Comparison of ENCODE assay signal across 13 mouse cellular contexts in the genomic region with DNA sequence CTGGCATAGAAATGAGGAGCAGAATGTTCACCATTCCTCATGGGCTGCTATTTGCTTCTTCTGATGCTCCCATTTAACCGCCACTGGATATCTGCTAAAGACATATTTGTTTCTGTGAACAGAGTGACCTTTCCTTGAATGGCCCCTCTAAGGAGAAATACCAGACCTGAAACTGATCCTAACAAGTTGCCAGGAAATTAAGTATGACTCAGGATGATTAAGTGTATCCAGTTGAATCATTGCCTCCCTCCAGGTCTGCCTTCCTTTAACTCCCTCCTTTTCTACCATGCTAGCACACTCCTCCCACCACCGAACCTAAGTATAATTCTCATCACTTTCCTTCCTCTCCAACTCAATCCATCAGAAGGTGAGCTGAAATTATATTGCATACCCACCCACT.
"Had no signal": no experiment of that assay in that cellular context is flagged by ENCODE, and none has a peak within 500 bp of the region (broad histone marks: within the 10 kb centered on the region; RNA-seq: fewer than 3 reads in every experiment).

No protein-coding gene starts in this region.

- DNase-seq: kidney, postnatal 10 days; kidney, postnatal 4 days; lung, adult 18-20 months; midbrain, embryonic 14.5 days; right cerebral cortex, adult 18-20 months; right cerebral cortex, postnatal 25 days; thymus, postnatal 4 days had no signal

- H3K4me1 ChIP-seq: limb, embryonic 13.5 days; midbrain, embryonic 10.5 days; neural tube, embryonic 15.5 days had no signal

- H3K4me3 ChIP-seq: layer of hippocampus, adult 2 months; limb, embryonic 13.5 days; midbrain, embryonic 10.5 days; myocyte; neural tube, embryonic 15.5 days had no signal

- H3K9ac ChIP-seq: limb, embryonic 13.5 days; liver, embryonic 14.5 days; neural tube, embryonic 15.5 days had no signal

- H3K36me3 ChIP-seq: limb, embryonic 13.5 days; midbrain, embryonic 10.5 days; neural tube, embryonic 15.5 days had no signal

- H3K4me2 ChIP-seq: limb, embryonic 13.5 days; neural tube, embryonic 15.5 days had no signal

- H3K27ac ChIP-seq: layer of hippocampus, adult 2 months; limb, embryonic 13.5 days; liver, embryonic 14.5 days; midbrain, embryonic 10.5 days; neural tube, embryonic 15.5 days had no signal

- H3K27me3 ChIP-seq: neural tube, embryonic 15.5 days had no signal

- H3K9me3 ChIP-seq: limb, embryonic 13.5 days; midbrain, embryonic 10.5 days; neural tube, embryonic 15.5 days had no signal
